Comparison of ENCODE assay signal across 11 mouse cellular contexts in genomic region chr2:163889411-163889810, GRCm38 (mm10). TPM values are rescaled to one million over a fixed set of nuclear protein-coding genes. Genes with fewer than 3 reads are reported as not detected.
DNase-seq lines count a peak whose midpoint lies in the region; ATAC-seq lines count a peak whose summit lies in the region.
"Had no signal": no experiment of that assay in that cellular context is flagged by ENCODE, and none has a peak within 500 bp of the region (broad histone marks: within the 10 kb centered on the region; RNA-seq: fewer than 3 reads in every experiment).

No protein-coding gene starts in this region.

- 0 out of 2 replicates have a peak, but pooled peaks cover 6% of the 10 kb centered on the region for H3K4me1 ChIP-seq in kidney, embryonic 15.5 days

- H3K27ac ChIP-seq in kidney, embryonic 15.5 days = no peak overlapping the region

- H3K9me3 ChIP-seq in kidney, embryonic 15.5 days (replicated peaks) = no peaks in the 10 kb centered on the region

- H3K4me2 ChIP-seq in kidney, embryonic 15.5 days = no peak overlapping the region

- no peak overlapping the region for H3K4me3 ChIP-seq in kidney, embryonic 15.5 days (replicated peaks)

- no peak overlapping the region for H3K9ac ChIP-seq in kidney, embryonic 15.5 days

- no peaks in the 10 kb centered on the region for H3K36me3 ChIP-seq in kidney, embryonic 15.5 days

- H3K27me3 ChIP-seq in kidney, embryonic 15.5 days = no peaks in the 10 kb centered on the region

- 25% methylated on average over 6 of the region's 6 CpGs for WGBS in kidney, embryonic 15.5 days

- DNase-seq in kidney, adult 18-20 months = peak; percentile 14
- DNase-seq in 416B (ENCODE audit: low read depth) = peak; percentile 8
- peak; percentile 59 for DNase-seq in R1 (ENCODE audit: low read depth, low spot score)
- DNase-seq in kidney, postnatal 14 days = peak; percentile 54
- no peak for DNase-seq in cerebellum, postnatal 4 days (ENCODE audit: low spot score in 2 of 2)
- no peak for DNase-seq in layer of hippocampus, adult 8-10 months (ENCODE audit: low spot score in 2 of 2)
- DNase-seq in urinary bladder, postnatal 4 days (ENCODE audit: low spot score in 2 of 2) = no peak
- DNase-seq: cerebellum, postnatal 14 days; gastrocnemius, postnatal 25 days had no signal

- no peak for ATAC-seq in kidney, embryonic 15.5 days (replicated peaks; ENCODE audit: low FRiP score)

RNA-seq across cellular contexts. Expression of gene Rims4, which starts 29.1 kb away (rescaled TPM):
- 1.0 and 1.6 TPM in 2 replicates for polyA plus RNA-seq in kidney, embryonic 15.5 days (2015; fragmentation: Nextera tagmentation; extraction: Ambion mirVana)
- 10 to 100 TPM; 34.0 to 50.8 (median 41.7) TPM for total RNA-seq in layer of hippocampus, adult 8-10 months (2022)

RNA-seq across cellular contexts. Expression of gene Kcnk15, which starts 36.0 kb away (rescaled TPM):
- not detected in 2 replicates for polyA plus RNA-seq in kidney, embryonic 15.5 days (2015; fragmentation: Nextera tagmentation; extraction: Ambion mirVana)
- total RNA-seq in layer of hippocampus, adult 8-10 months (2022) = not detected
- total RNA-seq: gastrocnemius, postnatal 25 days; liver, adult 2 months had no signal
- polyA plus RNA-seq: liver, adult 2 months had no signal

Comparison
In these comparisons a context has a peak if more than half of its experiments do, and no peak if none do; other contexts are left out.
1. DNase-seq: peak in kidney, adult 18-20 months (single experiment), 416B (single experiment), R1 (single experiment) and kidney, postnatal 14 days (single experiment); none in cerebellum, postnatal 4 days (0 of 2), layer of hippocampus, adult 8-10 months (0 of 2) and urinary bladder, postnatal 4 days (0 of 2).